Mouse (Mus musculus) stomach, embryonic 16.5 days (tissue): ENCODE results near the gene Trim2. TPM values are rescaled to one million over a fixed set of nuclear protein-coding genes. Genes with fewer than 3 reads are reported as not detected.
A peak's percentile ranks its signal among the peaks of the same experiment; 100 is the strongest.

Source experiments
- ATAC-seq: fragments of 200-750 bp; cut with Nextera tagmentation; 2 replicates; pipeline ENCODE4 v1.8.0; 2017; ENCODE audit warnings: moderate number of reproducible peaks, moderate TSS enrichment; ENCODE audit not compliant: insufficient read depth, low FRiP score
- H3K27ac ChIP-seq: fragments of 300-500 bp; sonication (generic); 2 replicates; pipeline ENCODE4 v1.5.1; 2014; ENCODE audit warnings: low read length
- H3K27me3 ChIP-seq: fragments of 300-500 bp; sonication (generic); 2 replicates; pipeline ENCODE4 v1.6.1; 2014; ENCODE audit warnings: low read length, control low read depth, mixed read lengths; ENCODE audit not compliant: control insufficient read depth, insufficient read depth
- H3K36me3 ChIP-seq: fragments of 300-500 bp; sonication (generic); 2 replicates; pipeline ENCODE4 v1.6.1; 2014; ENCODE audit warnings: low read length; ENCODE audit not compliant: control insufficient read depth, insufficient read depth
- H3K4me1 ChIP-seq: fragments of 300-500 bp; sonication (generic); 2 replicates; pipeline ENCODE4 v1.6.1; 2014; ENCODE audit warnings: low read length, control low read depth, mixed read lengths; ENCODE audit not compliant: control insufficient read depth, insufficient read depth
- H3K4me2 ChIP-seq: fragments of 300-500 bp; sonication (generic); 2 replicates; pipeline ENCODE4 v1.6.1; 2014; ENCODE audit warnings: low read depth, low read length, mixed read lengths
- H3K4me3 ChIP-seq: fragments of 300-500 bp; sonication (generic); replicated peaks from 2 replicates; pipeline ENCODE4 v1.5.1; 2014; ENCODE audit warnings: mild to moderate bottlenecking, low read length
- H3K9ac ChIP-seq: fragments of 300-500 bp; sonication (generic); 2 replicates; pipeline ENCODE4 v1.6.1; 2014; ENCODE audit warnings: low read length
- H3K9me3 ChIP-seq: fragments of 300-500 bp; sonication (generic); replicated peaks from 2 replicates; pipeline ENCODE4 v1.6.1; 2016; ENCODE audit warnings: low read length, control low read depth; ENCODE audit not compliant: control insufficient read depth
- WGBS: fragments of 180-500 bp; shearing (Covaris S2); extraction: QIAGEN DNeasy Blood & Tissue Kit; methylation state at CpG from one replicate; pipeline ENCODE4 v1.1.7; 2014; 5-methylcytosine and 5-hydroxymethylcytosine counted together
- polyA plus RNA-seq: library from polyadenylated mRNA; unstranded; fragments of >200 nt; fragmentation: Nextera tagmentation; extraction: Ambion mirVana; gene quantifications from 2 replicates; pipeline ENCODE4 v1.2.1, GENCODE M21; 2015

The Trim2 gene
- polyA plus RNA-seq, 1 experiment from 2014 or later, result 33.4 TPM

GRCm38 (mm10) chr3:84283524-84283923, 23.2 kb downstream of the Trim2 start:
- no peaks in the 10 kb centered on the region for H3K27me3 ChIP-seq
- H3K4me1 ChIP-seq, result peaks cover 8% of the 10 kb centered on the region; the same call in 1 of the 2 replicates
- peak overlapping the region; percentile 30 for H3K27ac ChIP-seq
- no peak overlapping the region for H3K4me3 ChIP-seq
- no peak overlapping the region for H3K9ac ChIP-seq
- no peaks in the 10 kb centered on the region for H3K9me3 ChIP-seq
- H3K4me2 ChIP-seq, result no peak overlapping the region
- H3K36me3 ChIP-seq, result no peaks in the 10 kb centered on the region
- peak; percentile 71; the same call in 1 of the 2 replicates for ATAC-seq
- 51% methylated on average over 8 of the region's 8 CpGs for WGBS

GRCm38 (mm10) chr3:84281936-84282371, 24.7 kb downstream of the Trim2 start:
- H3K9me3 ChIP-seq, result no peaks in the 10 kb centered on the region
- no peak overlapping the region for H3K4me3 ChIP-seq

GRCm38 (mm10) chr3:84278809-84279208, 27.9 kb downstream of the Trim2 start:
- no peaks in the 10 kb centered on the region for H3K9me3 ChIP-seq
- H3K4me3 ChIP-seq, result no peak overlapping the region
- H3K4me1 ChIP-seq, result peaks cover 8% of the 10 kb centered on the region; the same call in 1 of the 2 replicates
- H3K4me2 ChIP-seq, result no peak overlapping the region
- no peaks in the 10 kb centered on the region for H3K27me3 ChIP-seq
- no peak for ATAC-seq
- no peaks in the 10 kb centered on the region for H3K36me3 ChIP-seq
- WGBS, result 81% methylated on average over 4 of the region's 4 CpGs
- no peak overlapping the region for H3K9ac ChIP-seq
- H3K27ac ChIP-seq, result no peak overlapping the region

More at GRCm38 (mm10) chr3:84281936-84282371, 24.7 kb downstream of the Trim2 start:
- Histone ChIP-seq H3K36me3 (no peaks in the 10 kb centered on the region), H3K4me2 (peak overlapping the region; percentile 10; the same call in 1 of the 2 replicates), H3K27ac (no peak overlapping the region), H3K4me1 (peaks cover 8% of the 10 kb centered on the region; the same call in 1 of the 2 replicates), H3K27me3 (no peaks in the 10 kb centered on the region), H3K9ac (no peak overlapping the region)
- 24% methylated on average over 10 of the region's 10 CpGs for WGBS
- peak; percentile 48; the same call in 1 of the 2 replicates for ATAC-seq

GRCm38 (mm10) chr3:84275124-84275523, 31.6 kb downstream of the Trim2 start:
- H3K36me3 ChIP-seq, result no peaks in the 10 kb centered on the region
- no peaks in the 10 kb centered on the region for H3K27me3 ChIP-seq
- H3K4me2 ChIP-seq, result no peak overlapping the region
- no peaks in the 10 kb centered on the region for H3K9me3 ChIP-seq
- H3K27ac ChIP-seq, result no peak overlapping the region
- no peak overlapping the region for H3K9ac ChIP-seq
- 80% methylated on average over 4 of the region's 4 CpGs for WGBS
- H3K4me1 ChIP-seq, result peaks cover 9% of the 10 kb centered on the region
- no peak for ATAC-seq
- no peak overlapping the region for H3K4me3 ChIP-seq

- ATAC-seq, result no peak
- no peaks in the 10 kb centered on the region for H3K9me3 ChIP-seq
- H3K9ac ChIP-seq, result no peak overlapping the region
- H3K4me3 ChIP-seq, result no peak overlapping the region
- H3K4me2 ChIP-seq, result no peak overlapping the region
- H3K36me3 ChIP-seq, result no peaks in the 10 kb centered on the region
- WGBS, result 87% methylated on average over 10 of the region's 10 CpGs
- H3K4me1 ChIP-seq, result peaks cover 15% of the 10 kb centered on the region
- no peaks in the 10 kb centered on the region for H3K27me3 ChIP-seq
- no peak overlapping the region for H3K27ac ChIP-seq
Observed at GRCm38 (mm10) chr3:84272293-84273015, 34.2 kb downstream of the Trim2 start.

- Histone ChIP-seq H3K36me3 (no peaks in the 10 kb centered on the region), H3K4me2 (no peak overlapping the region), H3K27ac (no peak overlapping the region), H3K9ac (no peak overlapping the region), H3K4me1 (peaks cover 15% of the 10 kb centered on the region), H3K4me3 (no peak overlapping the region), H3K9me3 (no peaks in the 10 kb centered on the region), H3K27me3 (no peaks in the 10 kb centered on the region)
- 90% methylated on average over 10 of the region's 10 CpGs for WGBS
- ATAC-seq, result no peak
Observed at GRCm38 (mm10) chr3:84271794-84272193, 34.9 kb downstream of the Trim2 start.

GRCm38 (mm10) chr3:84271058-84271457, 35.6 kb downstream of the Trim2 start:
- Histone ChIP-seq H3K9me3 (no peaks in the 10 kb centered on the region), H3K4me1 (peaks cover 15% of the 10 kb centered on the region), H3K4me3 (no peak overlapping the region), H3K4me2 (no peak overlapping the region), H3K27me3 (no peaks in the 10 kb centered on the region), H3K36me3 (no peaks in the 10 kb centered on the region), H3K27ac (peak overlapping the region; percentile 51; the same call in 1 of the 2 replicates), H3K9ac (no peak overlapping the region)
- WGBS, result 49% methylated on average over 6 of the region's 6 CpGs
- ATAC-seq, result no peak; the same call in 1 of the 2 replicates

GRCm38 (mm10) chr3:84270624-84270995, 36.1 kb downstream of the Trim2 start:
- Histone ChIP-seq H3K36me3 (no peaks in the 10 kb centered on the region), H3K4me1 (peaks cover 15% of the 10 kb centered on the region), H3K4me3 (peak overlapping the region; percentile 38), H3K27ac (peak overlapping the region; percentile 58), H3K9me3 (no peaks in the 10 kb centered on the region), H3K27me3 (no peaks in the 10 kb centered on the region), H3K4me2 (peak overlapping the region; percentile 49), H3K9ac (peak overlapping the region; percentile 59)
- peak; percentile 79 for ATAC-seq
- 13% methylated on average over 3 of the region's 3 CpGs for WGBS

GRCm38 (mm10) chr3:84269987-84270623, 36.6 kb downstream of the Trim2 start:
- WGBS, result 13% methylated on average over 13 of the region's 13 CpGs
- H3K9me3 ChIP-seq, result no peaks in the 10 kb centered on the region
- H3K36me3 ChIP-seq, result no peaks in the 10 kb centered on the region
- peak overlapping the region; percentile 49 for H3K4me2 ChIP-seq
- peak overlapping the region; percentile 38 for H3K4me3 ChIP-seq
- H3K9ac ChIP-seq, result peak overlapping the region; percentile 59
- peak overlapping the region; percentile 58 for H3K27ac ChIP-seq
- peak; percentile 45; the same call in 1 of the 2 replicates for ATAC-seq
- H3K27me3 ChIP-seq, result no peaks in the 10 kb centered on the region
- H3K4me1 ChIP-seq, result peaks cover 15% of the 10 kb centered on the region
